Mouse (Mus musculus) urinary bladder, postnatal 36 days (tissue): ENCODE data around the gene B230104I21Rik.

Source experiments
- DNase-seq, 2 experiments: peaks; one replicate each; pipeline ENCODE4 v3.0.0; 2022; ENCODE audit warnings: low spot score in 2 of 2, mixed read lengths in 1 of 2

B230104I21Rik gene

GRCm38 (mm10) chr4:154335761-154336160 lies at the start of gene B230104I21Rik:
TSS of gene B230104I21Rik (plus strand) at chr4:154336127.
- no peak for DNase-seq

DNA sequence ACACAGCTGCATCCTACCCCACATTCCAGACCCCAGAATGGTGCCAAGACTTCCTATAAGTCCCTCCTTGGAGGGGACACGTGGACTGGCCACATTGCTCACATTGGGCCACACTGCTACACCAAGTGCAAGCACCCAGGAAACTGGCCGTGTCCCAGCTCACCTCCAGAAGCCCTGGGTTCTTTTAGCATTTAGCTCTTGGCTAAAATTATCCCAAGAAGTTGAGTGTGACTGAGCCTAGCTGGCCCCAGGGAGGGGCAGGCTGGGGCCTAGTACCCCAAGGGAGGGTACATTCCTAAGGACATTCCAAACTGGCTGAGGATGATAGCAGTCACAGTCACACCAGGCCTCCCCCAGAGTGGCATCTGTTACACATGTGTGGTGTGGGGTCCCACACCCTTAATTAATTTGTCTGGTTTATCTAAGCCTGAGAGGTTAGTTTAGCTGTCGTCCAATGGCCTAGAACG lies 42.2 kb upstream of the B230104I21Rik start:
- no peak for DNase-seq

GRCm38 (mm10) chr4:154294262-154294731 lies 41.6 kb upstream of the B230104I21Rik start:
- DNase-seq = no peak

- DNase-seq = no peak
Measured at GRCm38 (mm10) chr4:154297761-154298160, 38.2 kb upstream of the B230104I21Rik start.

DNA sequence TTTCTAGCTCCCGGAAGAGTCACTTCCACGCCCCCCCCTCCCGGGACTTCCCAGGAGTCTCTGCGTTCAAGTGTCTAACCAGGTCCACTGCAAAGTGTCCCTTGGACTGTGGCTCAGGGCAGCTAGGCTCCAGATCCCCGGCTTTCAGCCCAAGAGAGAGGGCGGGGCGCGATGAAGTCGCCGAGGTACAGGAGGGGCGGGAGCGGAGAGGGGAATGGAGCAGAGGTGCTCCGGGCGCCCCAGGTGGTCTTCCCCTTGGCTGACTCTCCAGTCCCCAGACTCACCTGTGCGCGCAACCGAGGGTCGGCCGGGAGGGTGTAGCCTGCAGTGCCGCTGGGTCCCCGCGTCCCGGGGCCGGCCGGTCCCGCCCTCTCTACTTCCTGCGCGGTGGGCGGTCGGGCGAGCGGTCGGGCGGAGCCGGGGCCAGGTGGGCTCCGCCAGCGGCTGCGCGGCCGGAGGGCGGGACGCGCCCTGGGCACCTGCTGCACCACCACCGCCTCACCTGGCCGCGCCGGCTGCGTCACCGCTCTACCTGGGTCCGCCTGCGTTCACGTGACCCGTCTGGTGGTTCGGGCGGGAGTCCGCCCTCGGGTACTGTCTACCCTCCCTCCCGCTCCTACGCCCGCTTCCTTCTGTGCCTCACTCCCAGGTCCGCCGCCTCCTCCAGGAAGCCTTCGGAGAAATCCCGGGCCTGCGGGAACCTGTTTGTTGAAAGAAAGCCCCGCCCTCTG lies 36.2 kb upstream of the B230104I21Rik start:
- DNase-seq = peak; percentile 53 to 69

DNA sequence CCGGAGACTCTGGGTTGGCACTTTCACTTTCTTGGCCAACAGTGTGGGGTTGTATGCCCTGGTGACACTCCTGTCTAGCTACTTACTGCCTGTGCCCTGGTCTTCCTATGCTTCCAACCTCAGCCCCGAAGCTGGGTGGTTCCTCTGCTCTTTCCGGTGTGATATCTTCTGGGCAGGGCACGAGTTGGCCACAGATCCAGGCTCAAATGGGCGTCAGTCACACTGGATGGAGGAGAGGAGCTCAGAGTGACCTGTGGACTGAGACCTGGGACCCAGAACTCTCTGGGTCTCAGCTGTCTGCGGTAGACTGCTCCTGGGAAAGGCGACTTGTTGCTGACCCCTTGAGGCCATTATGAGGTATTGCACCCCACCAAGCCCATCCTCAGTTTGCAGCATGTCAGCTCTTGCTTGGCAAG lies 34.5 kb upstream of the B230104I21Rik start, which contains the start of gene Arhgef16:
Gene Arhgef16 (minus strand): TSS at position 211 of the 416 bp plus-strand sequence.
- DNase-seq = peak; percentile 27 to 34

DNA sequence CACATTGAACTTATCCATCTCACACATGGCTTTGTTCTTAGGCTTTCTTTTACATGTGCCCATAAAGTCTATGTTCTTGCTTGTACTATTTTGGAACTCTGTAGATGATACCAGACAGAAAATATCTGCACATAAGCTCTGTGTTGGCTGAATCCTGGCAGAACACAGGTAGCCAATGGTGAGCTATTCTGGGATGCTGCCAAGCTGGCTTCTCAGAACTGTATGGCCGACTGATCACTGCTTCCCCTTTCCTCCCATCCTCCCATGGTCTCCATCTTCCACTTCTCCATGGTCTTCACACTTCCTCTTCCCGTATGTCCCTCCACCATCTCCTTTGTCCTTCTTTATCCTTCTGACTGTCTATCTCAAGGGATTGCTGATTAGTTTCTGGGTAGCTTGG lies 26.8 kb upstream of the B230104I21Rik start:
- no peak for DNase-seq

DNA sequence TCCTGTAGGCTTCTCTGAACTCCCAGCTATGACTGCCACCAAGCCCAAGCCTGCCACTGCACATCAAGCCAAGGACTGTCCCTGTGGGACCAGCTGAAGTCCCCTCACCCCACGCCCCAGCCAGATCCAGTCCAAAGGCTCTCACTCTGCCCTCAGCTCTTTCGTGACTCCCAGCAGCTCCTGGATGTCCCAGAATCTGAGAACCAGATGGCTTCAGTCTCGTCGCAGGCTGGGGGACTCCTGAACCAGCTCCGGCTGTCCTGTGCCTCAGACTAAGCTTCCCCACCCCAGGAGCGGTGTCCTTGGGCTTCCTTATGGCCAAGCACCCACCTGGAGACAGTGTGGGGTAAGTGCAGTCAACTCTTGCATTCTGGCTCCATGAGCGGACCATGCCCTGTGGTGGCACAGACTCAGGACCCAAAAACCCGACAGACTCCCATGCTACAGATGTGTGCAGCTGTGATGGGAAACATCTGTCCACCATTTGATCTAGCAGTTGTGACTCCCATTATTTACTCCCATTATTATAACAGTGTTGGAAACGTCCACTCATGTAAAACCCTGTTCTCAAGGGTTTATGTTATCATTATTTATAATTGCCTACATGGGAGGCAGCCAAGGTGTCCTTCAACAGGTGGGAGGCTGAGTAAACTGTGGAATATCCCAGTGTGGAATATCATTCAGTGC lies 25.2 kb upstream of the B230104I21Rik start:
- no peak for DNase-seq

- DNase-seq = no peak
Measured at GRCm38 (mm10) chr4:154312143-154312812, 23.6 kb upstream of the B230104I21Rik start.

DNA sequence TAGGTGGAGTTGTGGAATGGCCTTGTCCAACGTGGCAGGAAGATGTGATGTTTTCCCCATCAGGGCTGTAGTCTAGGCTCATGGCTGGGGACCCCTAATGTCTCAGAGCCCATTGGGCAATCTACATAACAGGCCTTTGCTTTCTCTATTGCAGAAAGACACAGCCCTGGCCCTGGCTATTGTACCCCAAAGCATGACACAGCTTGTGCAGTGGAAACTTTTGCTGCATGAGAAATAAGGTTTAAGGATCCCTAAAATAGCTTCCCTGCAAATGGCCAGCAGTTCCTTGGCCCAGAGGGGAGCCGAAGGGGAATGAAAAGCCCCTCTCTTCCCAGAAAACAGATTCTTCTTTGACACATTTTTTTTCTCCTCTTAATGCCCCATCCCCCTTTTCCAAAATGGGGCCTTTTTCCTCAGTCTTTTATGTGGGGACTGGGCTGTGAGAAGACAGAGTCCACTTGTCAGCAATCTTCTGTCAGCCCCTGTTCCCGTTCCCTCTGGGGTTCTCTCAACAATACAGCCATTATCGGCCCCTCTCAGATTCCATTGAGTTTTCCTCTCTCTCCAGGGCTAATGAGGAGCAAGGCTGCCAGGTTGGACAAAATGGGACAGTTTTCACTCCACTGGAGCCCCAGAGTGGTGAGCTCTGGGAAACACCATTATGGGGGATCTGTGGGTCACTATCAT lies 22.8 kb upstream of the B230104I21Rik start:
- no peak for DNase-seq

DNA sequence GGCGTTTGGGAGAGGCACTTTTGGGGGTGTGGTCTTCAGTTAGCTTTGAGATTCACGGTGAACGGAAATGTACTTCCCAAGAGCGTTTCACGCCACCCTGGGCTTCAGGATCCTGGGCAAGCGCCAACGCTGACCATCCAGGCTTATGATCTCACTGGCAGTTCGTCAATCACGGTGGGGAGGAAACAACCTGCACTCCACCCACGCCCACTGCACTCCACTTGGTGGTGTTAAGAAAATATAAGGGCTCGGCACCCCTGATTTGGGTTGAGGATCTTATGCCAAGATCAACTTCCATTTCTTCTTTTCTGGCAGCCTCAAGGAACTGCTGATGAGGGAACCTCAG lies 22.3 kb upstream of the B230104I21Rik start:
- DNase-seq = no peak

GRCm38 (mm10) chr4:154325410-154325809 lies 10.5 kb upstream of the B230104I21Rik start:
- no peak for DNase-seq

DNA sequence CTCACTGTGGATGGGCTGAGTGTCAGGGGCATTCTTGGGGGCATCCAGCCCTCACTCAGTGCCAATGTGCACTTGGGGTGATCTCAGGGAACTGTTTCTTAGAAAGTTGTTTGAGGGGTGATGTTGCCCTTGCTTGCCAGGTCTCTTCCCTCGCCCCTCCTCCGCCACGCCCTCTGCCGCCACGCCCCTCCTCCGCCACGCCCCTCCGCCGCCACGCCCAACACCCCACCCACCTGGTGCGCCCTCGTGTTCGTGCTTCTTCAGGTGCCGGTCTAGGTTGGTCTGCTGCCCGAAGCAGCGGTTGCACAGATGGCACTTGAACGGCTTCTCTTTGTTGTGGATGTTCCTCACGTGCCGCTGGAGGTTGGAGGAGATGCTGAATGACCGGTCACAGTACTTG lies 7.5 kb upstream of the B230104I21Rik start:
- no peak for DNase-seq

DNA sequence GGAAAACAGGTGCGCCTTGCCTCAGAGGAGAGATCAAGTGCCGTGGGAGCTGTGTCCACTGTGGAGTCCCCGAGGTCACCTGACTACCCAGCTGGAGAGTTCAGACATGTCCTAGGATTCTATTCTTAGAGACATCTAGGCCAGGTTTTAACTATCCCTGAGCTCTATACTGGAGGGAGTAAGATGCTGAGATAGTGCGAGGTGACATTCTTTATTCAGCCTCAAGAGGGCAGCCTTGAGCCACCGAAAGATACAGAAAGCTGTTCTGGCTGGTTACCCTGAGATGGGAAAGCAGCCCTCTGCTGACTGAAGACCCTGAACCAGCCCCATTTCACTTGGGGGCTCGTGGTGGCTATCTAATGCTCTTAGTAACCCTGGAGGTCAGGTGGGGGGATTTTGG lies 7.1 kb upstream of the B230104I21Rik start:
- peak; percentile 47 to 60 for DNase-seq

DNA sequence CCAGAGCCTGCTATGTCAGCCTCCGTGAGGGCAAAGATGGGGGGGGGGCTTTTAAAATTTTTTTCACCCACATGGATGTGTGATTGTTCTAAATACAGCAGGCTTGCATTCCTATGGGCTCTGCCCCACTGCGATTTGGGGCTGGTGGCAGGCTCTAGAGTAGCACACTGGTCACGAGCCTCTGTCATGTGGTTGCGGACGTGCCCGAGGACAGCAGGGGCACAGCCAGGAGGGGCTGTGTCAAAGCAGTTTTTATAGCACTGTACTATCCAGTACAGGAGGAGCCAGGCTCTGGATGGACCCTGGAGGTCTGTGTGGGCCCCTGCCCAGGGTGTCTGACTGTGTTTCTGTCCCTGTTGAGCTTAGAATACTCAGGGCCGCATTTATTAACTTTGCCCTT lies 5.9 kb upstream of the B230104I21Rik start:
- DNase-seq = no peak

- DNase-seq = no peak
Measured at GRCm38 (mm10) chr4:154331271-154331670, 4.7 kb upstream of the B230104I21Rik start.

DNA sequence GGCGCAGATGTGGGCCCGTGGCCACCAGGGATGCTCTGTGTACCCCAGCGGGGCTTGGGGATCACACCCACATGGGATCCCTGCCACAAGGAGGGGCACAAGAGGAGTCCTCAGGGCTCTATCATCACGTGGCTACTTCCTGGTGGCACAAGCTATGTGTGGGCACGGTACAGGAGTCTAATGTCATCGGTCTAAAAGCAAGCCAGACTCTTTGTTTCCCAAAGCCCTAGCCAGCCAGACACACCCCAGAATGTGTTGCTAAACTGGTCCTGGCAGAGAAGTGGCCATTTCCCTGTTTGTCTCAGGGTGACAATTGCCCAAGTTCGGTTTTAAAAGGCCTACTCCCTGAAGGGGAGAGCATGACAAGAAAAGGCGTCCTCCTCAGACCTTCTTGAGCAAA lies 2.6 kb upstream of the B230104I21Rik start:
- peak in 1 of 2 experiments; percentile 11 for DNase-seq

DNA sequence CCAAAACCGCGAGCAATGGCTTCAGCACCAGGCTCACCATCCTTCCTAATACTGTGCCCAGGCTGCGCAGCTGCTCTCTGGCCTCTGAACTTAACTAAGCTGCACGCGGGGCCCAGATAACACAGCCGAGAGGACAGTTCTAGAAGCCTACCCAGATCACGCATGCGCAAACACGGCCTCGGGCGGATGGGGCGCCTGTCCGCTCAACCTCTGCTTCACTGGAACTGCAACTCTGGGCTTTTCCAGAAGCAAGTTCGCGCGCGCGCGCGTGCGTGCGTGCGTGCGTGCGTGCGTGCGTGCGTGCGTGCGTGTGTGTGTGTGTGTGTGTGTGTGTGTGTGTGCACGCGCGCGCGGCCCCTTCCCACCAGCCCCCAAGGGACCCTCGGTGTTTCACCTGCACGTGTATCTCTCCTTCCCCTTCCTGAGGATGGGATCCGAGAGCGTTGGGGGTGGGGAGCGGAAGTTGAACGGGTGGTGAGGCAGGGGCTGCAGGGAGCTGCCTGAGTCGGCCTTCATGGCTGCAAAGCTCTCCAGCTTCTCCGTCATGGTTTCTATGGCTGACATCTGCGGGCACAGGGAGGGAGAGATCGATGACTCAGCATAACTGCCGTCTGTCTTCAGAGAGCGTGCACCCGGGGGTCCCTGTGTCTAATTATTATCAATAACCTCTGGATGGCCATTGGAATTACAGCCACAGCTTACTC lies 1.1 kb upstream of the B230104I21Rik start:
- peak in 1 of 2 experiments; percentile 28 for DNase-seq

GRCm38 (mm10) chr4:154336650-154337049 lies 723 bp downstream of the B230104I21Rik start:
- DNase-seq = peak in 1 of 2 experiments; percentile 17

DNA sequence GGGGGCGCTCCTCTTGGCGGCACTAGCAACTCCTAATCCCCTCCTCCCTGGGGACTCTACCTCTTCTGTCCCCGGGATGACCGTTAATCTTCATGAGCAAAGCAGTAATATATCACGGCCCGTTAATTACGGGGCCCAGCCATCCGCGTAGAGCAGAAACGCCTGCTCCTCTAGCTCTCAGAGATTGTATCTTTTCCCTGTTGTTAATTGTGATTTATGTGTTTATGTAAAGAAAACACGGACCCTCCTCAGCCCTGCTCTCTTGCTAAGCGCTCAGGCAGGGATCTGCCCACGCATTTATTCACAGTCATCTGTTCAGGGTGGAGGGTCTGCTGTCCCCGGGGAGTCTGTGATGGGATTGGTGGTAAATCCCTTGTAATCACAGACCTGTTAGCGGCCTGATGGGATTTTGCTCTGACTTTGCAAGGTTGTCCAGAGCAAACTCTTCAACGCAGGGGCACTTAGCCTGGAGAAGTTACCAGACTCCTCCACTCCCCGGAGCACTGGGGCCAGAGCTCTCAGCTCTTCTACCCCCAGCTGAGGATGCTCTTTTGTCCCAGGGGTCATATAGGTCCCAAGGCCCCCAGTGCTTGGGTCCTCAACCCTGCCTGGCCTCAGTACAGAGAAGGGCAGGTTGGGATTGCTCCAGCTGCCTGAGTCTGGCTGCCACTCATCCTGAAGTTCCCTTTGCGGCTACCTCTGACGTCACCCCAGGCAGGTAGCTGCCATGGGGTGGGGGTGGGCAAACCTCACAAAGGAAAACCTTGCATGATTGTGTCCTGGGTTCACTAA lies 11.0 kb downstream of the B230104I21Rik start:
- DNase-seq = no peak
